Mouse (Mus musculus): ENCODE measurements around the gene Ppil4. TPM values are rescaled to one million over a fixed set of nuclear protein-coding genes. Genes with fewer than 3 reads are reported as not detected.

The Ppil4 gene
- polyA plus RNA-seq, 1 experiment from 2014 or later = 33.7 TPM

DNA sequence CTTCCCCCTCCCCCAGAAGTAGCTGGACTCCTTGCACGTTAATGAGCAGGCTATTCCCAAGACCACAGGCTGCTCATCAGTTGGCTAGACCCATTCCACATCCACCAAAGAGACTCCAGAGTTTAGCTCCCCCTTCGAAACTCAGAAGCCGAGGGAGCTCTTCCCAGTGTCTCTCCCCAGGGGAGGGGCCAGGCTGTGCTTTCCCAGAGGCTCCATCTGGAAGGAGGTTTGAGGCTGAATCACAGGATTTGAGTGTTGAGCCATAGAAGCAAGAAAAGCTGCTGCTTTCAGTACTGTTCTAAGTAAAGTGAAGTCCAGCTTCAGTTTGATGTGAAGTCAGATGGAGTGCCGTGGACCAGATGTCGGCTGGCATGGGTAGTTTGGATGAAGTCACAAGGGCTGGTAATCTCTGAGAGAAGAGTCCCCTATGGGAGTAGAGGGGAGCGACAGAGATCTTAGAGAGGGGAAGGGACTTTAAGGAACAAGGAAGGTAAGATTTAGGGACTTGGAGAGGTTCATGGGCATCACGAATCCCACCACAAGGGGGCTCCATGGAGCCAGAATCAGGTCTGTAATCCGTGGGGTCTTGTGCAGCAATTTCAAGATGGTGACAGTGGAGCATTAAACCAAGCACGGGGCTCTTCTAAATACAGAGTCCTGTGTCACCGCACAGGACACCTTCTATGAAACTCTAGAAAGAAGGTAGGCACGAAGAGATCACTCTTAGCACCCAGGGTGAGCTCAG, 78.1 kb downstream of the Ppil4 start:
- Histone ChIP-seq H3K9ac (ENCODE audit: low read depth, low read length) (no peak overlapping the region), H3K4me2 (no peak overlapping the region), H3K27me3 (ENCODE audit: control insufficient read depth, insufficient read depth, low read length) (peaks cover 9% of the 10 kb centered on the region), H3K36me3 (ENCODE audit: control insufficient read depth, insufficient read depth, low read length) (no peaks in the 10 kb centered on the region), H3K4me3 (ENCODE audit: low read depth, low read length) (no peak overlapping the region), H3K9me3 (replicated peaks; ENCODE audit: control insufficient read depth, low read length) (no peaks in the 10 kb centered on the region), H3K4me1 (ENCODE audit: control insufficient read depth, insufficient read depth, low read length) (no peaks in the 10 kb centered on the region), H3K27ac (ENCODE audit: low read depth, low read length) (no peak overlapping the region)
- no peak for ATAC-seq (replicated peaks; ENCODE audit: insufficient number of reproducible peaks, low FRiP score, low TSS enrichment)
- WGBS (ENCODE audit: insufficient replicate concordance) = 60% methylated on average over 11 of the region's 11 CpGs

DNA sequence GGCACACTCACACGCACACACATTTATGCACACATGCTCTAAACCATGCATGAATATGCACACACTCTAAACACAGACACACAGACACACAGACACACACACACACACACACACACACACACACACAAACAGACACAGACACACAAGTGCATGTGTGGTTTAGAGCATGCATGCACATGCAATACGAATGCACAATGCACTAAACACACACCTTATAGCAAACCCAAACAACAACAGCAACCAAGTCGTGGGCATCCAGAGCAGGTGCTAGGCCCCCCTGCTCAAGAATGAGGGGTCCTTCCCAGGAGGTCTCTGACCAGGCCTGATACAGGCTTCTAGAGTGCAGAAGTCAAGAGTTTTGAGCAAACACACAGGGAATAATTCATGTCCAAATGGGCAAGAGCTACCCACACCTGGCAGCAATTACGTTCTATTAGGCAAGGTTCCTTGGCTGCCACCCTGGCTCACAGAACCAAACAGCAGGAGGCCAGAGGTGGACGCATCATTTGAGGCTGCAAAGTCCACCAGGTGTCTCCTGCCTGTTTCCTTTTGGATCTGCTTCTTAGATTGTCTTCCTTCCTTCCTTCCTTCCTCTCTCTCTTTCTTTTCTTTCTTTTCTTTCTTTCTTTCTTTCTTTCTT, 78.8 kb downstream of the Ppil4 start:
- 86% methylated on average over 5 of the region's 5 CpGs for WGBS (ENCODE audit: insufficient replicate concordance)
- H3K4me3 ChIP-seq (ENCODE audit: low read depth, low read length) = no peak overlapping the region
- H3K27me3 ChIP-seq (ENCODE audit: control insufficient read depth, insufficient read depth, low read length) = peaks cover 9% of the 10 kb centered on the region
- H3K4me1 ChIP-seq (ENCODE audit: control insufficient read depth, insufficient read depth, low read length) = no peaks in the 10 kb centered on the region
- H3K4me2 ChIP-seq = no peak overlapping the region
- no peak overlapping the region for H3K27ac ChIP-seq (ENCODE audit: low read depth, low read length)
- no peak overlapping the region for H3K9ac ChIP-seq (ENCODE audit: low read depth, low read length)
- ATAC-seq (replicated peaks; ENCODE audit: insufficient number of reproducible peaks, low FRiP score, low TSS enrichment) = no peak
- H3K36me3 ChIP-seq (ENCODE audit: control insufficient read depth, insufficient read depth, low read length) = no peaks in the 10 kb centered on the region
- no peaks in the 10 kb centered on the region for H3K9me3 ChIP-seq (replicated peaks; ENCODE audit: control insufficient read depth, low read length)

Small RNAs within 50 kb of the gene (microRNA-seq; reads per million reads assigned to microRNA genes)
- 2.0 reads per million, percentile 25 among the genes with 10 or more reads in this experiment for gene Mir5104 (ENCODE audit: borderline number of aligned reads)

Other genes with a start within 250 kb of the Ppil4 start
- gene Lrp11, start 203.1 kb upstream of the Ppil4 start, polyA plus RNA-seq (2014; fragmentation: Nextera tagmentation; extraction: Ambion mirVana) = 2.1 and 2.8 TPM in 2 replicates
- gene Nup43, start 125.4 kb upstream of the Ppil4 start, polyA plus RNA-seq (2014; fragmentation: Nextera tagmentation; extraction: Ambion mirVana) = 44.7 and 45.8 TPM in 2 replicates
- gene Pcmt1, start 111.8 kb upstream of the Ppil4 start, polyA plus RNA-seq (2014; fragmentation: Nextera tagmentation; extraction: Ambion mirVana) = 135 and 142 TPM in 2 replicates
- 4.7 and 5.3 TPM in 2 replicates for gene Lats1, start 111.7 kb upstream of the Ppil4 start, polyA plus RNA-seq (2014; fragmentation: Nextera tagmentation; extraction: Ambion mirVana)
- 39.3 and 45.2 TPM in 2 replicates for gene Katna1, start 66.9 kb upstream of the Ppil4 start, polyA plus RNA-seq (2014; fragmentation: Nextera tagmentation; extraction: Ambion mirVana)
- 74.3 and 77.2 TPM in 2 replicates for gene Ginm1, start 67 bp upstream of the Ppil4 start, polyA plus RNA-seq (2014; fragmentation: Nextera tagmentation; extraction: Ambion mirVana)
- 0.07 and 0.18 TPM in 2 replicates for gene Zc3h12d, start 39.6 kb downstream of the Ppil4 start, polyA plus RNA-seq (2014; fragmentation: Nextera tagmentation; extraction: Ambion mirVana)
- 24.8 and 28.4 TPM in 2 replicates for gene Tab2, start 163.3 kb downstream of the Ppil4 start, polyA plus RNA-seq (2014; fragmentation: Nextera tagmentation; extraction: Ambion mirVana)